Mouse (Mus musculus) heart, embryonic 10.5 days (tissue): Measurements from ENCODE around the gene Pear1. TPM values are rescaled to one million over a fixed set of nuclear protein-coding genes. Genes with fewer than 3 reads are reported as not detected.

Source experiments
- DNase-seq: peaks from one replicate; pipeline ENCODE4 v3.0.0-alpha.2; 2017; ENCODE audit warnings: low spot score
- H3K27ac ChIP-seq: fragments of 300-500 bp; sonication (generic); 2 replicates; pipeline ENCODE4 v1.5.1; 2016; ENCODE audit warnings: mild to moderate bottlenecking
- H3K27me3 ChIP-seq: fragments of 300-500 bp; sonication (generic); 2 replicates; pipeline ENCODE4 v1.6.1; 2016; ENCODE audit warnings: mild to moderate bottlenecking; ENCODE audit not compliant: poor library complexity, insufficient read depth, severe bottlenecking
- H3K36me3 ChIP-seq: fragments of 300-500 bp; sonication (generic); 2 replicates; pipeline ENCODE4 v1.6.1; 2016; ENCODE audit warnings: mild to moderate bottlenecking, moderate library complexity
- H3K4me1 ChIP-seq: fragments of 300-500 bp; sonication (generic); 2 replicates; pipeline ENCODE4 v1.6.1; 2016; ENCODE audit warnings: mild to moderate bottlenecking
- H3K4me3 ChIP-seq: fragments of 300-500 bp; sonication (generic); 2 replicates; pipeline ENCODE4 v1.5.1; 2016; ENCODE audit warnings: mild to moderate bottlenecking, moderate library complexity
- H3K9me3 ChIP-seq: fragments of 300-500 bp; sonication (generic); 2 replicates; pipeline ENCODE4 v1.6.1; 2016; ENCODE audit warnings: mild to moderate bottlenecking, moderate library complexity
- WGBS: fragments of 180-500 bp; shearing (Covaris S2); methylation state at CpG from one replicate; pipeline ENCODE4 v1.1.7; 2016; 5-methylcytosine and 5-hydroxymethylcytosine counted together
- polyA plus RNA-seq: library from polyadenylated mRNA; unstranded; fragments of >200 nt; fragmentation: Nextera tagmentation; extraction: Ambion mirVana; gene quantifications from 2 replicates; pipeline ENCODE4 v1.2.1, GENCODE M21; 2016

Pear1 gene
- polyA plus RNA-seq, 1 experiment from 2014 or later, result 14.3 TPM

- H3K9me3 ChIP-seq, result no peaks in the 10 kb centered on the region
- no peaks in the 10 kb centered on the region for H3K36me3 ChIP-seq
- no peak overlapping the region for H3K27ac ChIP-seq
- 77% methylated on average over 8 of the region's 8 CpGs for WGBS
- peaks cover 81% of the 10 kb centered on the region for H3K27me3 ChIP-seq
- DNase-seq, result no peak
- no peak overlapping the region for H3K4me3 ChIP-seq
- H3K4me1 ChIP-seq, result peaks cover 27% of the 10 kb centered on the region
These were observed 54.6 kb downstream of the Pear1 start for GRCm38 (mm10) chr3:87769506-87769905.

GRCm38 (mm10) chr3:87768844-87769243 lies 55.3 kb downstream of the Pear1 start:
- WGBS, result under 1% methylated on average over 37 of the region's 37 CpGs
- Histone ChIP-seq H3K27ac (peak overlapping the region; percentile 81), H3K9me3 (no peaks in the 10 kb centered on the region), H3K27me3 (peaks cover 75% of the 10 kb centered on the region), H3K4me3 (peak overlapping the region; percentile 64), H3K36me3 (no peaks in the 10 kb centered on the region), H3K4me1 (peaks cover 34% of the 10 kb centered on the region)
- peak; percentile 90 for DNase-seq

DNA sequence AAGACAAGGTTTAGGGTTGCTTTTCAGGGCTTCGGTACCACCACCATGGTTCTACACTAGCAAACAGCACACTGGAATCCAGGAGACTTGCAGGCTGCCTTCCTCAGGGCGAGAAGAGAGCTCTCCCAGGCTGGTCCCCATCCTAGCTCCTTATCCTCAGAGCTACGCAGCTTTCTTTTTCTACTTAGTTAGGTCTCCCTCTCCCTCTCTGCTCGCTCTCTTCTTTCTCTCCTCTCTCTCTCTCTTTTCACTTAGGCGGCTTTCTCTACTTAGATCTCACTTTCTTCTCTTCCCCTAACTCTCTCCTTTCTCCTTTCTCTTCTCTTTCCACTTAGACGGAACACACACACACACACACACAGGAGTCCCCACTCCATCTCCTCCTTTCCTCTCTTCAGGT lies 55.7 kb downstream of the Pear1 start:
- 38% methylated on average over 6 of the region's 6 CpGs for WGBS
- H3K9me3 ChIP-seq, result no peaks in the 10 kb centered on the region
- no peaks in the 10 kb centered on the region for H3K36me3 ChIP-seq
- H3K4me1 ChIP-seq, result peaks cover 38% of the 10 kb centered on the region
- H3K27ac ChIP-seq, result peak overlapping the region; percentile 81
- peaks cover 71% of the 10 kb centered on the region for H3K27me3 ChIP-seq
- H3K4me3 ChIP-seq, result peak overlapping the region; percentile 64
- no peak for DNase-seq

GRCm38 (mm10) chr3:87767764-87768163 lies 56.3 kb downstream of the Pear1 start:
- peaks cover 45% of the 10 kb centered on the region for H3K4me1 ChIP-seq
- H3K9me3 ChIP-seq, result no peaks in the 10 kb centered on the region
- 65% methylated on average over 8 of the region's 8 CpGs for WGBS
- no peak for DNase-seq
- H3K4me3 ChIP-seq, result peak overlapping the region; percentile 64
- H3K27me3 ChIP-seq, result peaks cover 64% of the 10 kb centered on the region
- peak overlapping the region; percentile 81 for H3K27ac ChIP-seq
- no peaks in the 10 kb centered on the region for H3K36me3 ChIP-seq

DNA sequence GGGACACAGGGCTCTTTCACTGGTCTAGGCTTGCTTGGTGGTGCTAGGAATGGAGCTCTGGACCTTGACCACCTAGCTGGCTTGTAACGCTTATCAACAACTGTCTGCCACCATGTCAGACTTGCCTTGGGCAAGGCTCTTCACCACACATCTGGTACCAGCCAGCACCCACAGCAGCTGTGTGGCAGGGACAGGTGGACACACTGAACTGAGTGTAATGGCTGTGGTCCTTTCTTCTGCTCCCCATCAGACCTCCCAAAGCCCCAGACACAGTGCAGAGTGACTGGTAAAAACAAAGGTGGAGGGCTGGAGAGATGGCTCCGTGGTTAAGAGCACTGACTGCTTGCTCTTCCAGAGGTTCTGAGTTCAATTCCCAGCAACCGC lies 57.8 kb downstream of the Pear1 start:
- H3K27ac ChIP-seq, result peak overlapping the region; percentile 84; the same call in 1 of the 2 replicates
- WGBS, result 74% methylated on average over 3 of the region's 3 CpGs
- H3K9me3 ChIP-seq, result no peaks in the 10 kb centered on the region
- peaks cover 59% of the 10 kb centered on the region for H3K4me1 ChIP-seq
- no peak overlapping the region for H3K4me3 ChIP-seq
- H3K27me3 ChIP-seq, result peaks cover 54% of the 10 kb centered on the region
- DNase-seq, result no peak
- no peaks in the 10 kb centered on the region for H3K36me3 ChIP-seq

DNA sequence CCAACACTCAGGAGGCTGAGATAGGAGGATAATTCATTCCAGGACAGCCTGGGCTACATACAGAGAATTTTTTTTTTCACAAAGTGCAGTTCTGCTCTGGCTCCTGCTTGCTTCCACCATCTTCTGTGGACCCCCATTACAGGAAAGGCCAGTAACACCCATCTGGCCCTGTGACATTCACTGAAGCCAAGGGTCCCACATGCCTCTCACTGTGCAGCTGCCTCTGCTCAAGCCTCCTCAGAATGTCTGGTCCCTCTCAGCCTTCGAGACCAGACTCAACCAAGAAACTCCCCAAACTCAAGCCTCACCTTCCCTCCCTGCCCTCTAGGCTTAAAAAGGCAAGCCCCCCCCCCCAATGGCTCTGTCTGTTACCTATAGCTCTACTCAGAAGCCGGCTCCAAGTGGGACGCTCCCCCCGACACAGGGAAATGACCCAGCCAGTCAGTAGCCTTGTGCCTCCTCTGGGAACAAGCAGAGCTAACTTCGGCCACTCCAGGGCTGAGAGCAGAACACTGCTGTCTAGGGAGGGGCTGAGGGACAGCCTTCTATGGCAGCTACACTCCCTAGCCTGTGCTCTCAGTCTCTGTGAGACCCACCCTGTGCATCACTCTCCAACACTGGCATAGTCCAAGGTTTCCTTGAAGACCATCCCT lies 58.3 kb downstream of the Pear1 start:
- H3K4me1 ChIP-seq, result peaks cover 58% of the 10 kb centered on the region
- peak overlapping the region; percentile 84; the same call in 1 of the 2 replicates for H3K27ac ChIP-seq
- no peak overlapping the region for H3K4me3 ChIP-seq
- H3K27me3 ChIP-seq, result peaks cover 53% of the 10 kb centered on the region
- no peak for DNase-seq
- no peaks in the 10 kb centered on the region for H3K36me3 ChIP-seq
- no peaks in the 10 kb centered on the region for H3K9me3 ChIP-seq
- 66% methylated on average over 5 of the region's 5 CpGs for WGBS

DNA sequence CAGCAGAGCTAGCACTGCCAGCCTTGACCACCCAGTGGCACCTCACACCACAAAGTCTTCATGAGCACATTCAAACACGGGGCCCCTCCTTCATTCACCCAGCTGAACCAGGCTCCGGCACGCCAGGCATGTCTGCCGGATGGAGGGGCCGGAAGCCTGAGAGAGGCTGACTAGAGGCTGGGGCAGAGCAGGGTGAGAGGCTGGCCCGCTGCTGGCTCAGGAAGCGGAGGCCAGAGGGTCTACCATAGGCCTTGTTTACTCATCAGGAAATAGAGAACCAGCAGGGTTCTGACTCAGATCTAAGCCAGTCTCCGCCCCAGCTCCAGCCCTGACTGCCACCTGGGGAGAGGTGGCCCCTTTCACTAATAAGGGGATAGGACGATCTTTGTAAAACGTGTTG lies 59.0 kb downstream of the Pear1 start:
- WGBS, result 14% methylated on average over 10 of the region's 10 CpGs
- no peak for DNase-seq
- Histone ChIP-seq H3K36me3 (no peaks in the 10 kb centered on the region), H3K4me3 (peak overlapping the region; percentile 39), H3K9me3 (no peaks in the 10 kb centered on the region), H3K27me3 (peaks cover 50% of the 10 kb centered on the region), H3K27ac (peak overlapping the region; percentile 84), H3K4me1 (peaks cover 61% of the 10 kb centered on the region)

GRCm38 (mm10) chr3:87764506-87764905 lies 59.6 kb downstream of the Pear1 start:
- Histone ChIP-seq H3K27me3 (peaks cover 48% of the 10 kb centered on the region), H3K4me1 (peaks cover 64% of the 10 kb centered on the region), H3K4me3 (peak overlapping the region; percentile 39), H3K27ac (peak overlapping the region; percentile 84), H3K36me3 (no peaks in the 10 kb centered on the region), H3K9me3 (no peaks in the 10 kb centered on the region)
- 17% methylated on average over 10 of the region's 10 CpGs for WGBS
- DNase-seq, result no peak

- Histone ChIP-seq H3K9me3 (no peaks in the 10 kb centered on the region), H3K27ac (peak overlapping the region; percentile 84), H3K36me3 (0 out of 2 replicates have a peak, but pooled peaks cover 5% of the 10 kb centered on the region), H3K4me3 (peak overlapping the region; percentile 39), H3K4me1 (peaks cover 68% of the 10 kb centered on the region), H3K27me3 (peaks cover 51% of the 10 kb centered on the region)
- WGBS, result 15% methylated on average over 15 of the region's 15 CpGs
- peak; percentile 90 for DNase-seq
These were observed 60.3 kb downstream of the Pear1 start for GRCm38 (mm10) chr3:87763683-87764289.

- no peak for DNase-seq
- H3K27ac ChIP-seq, result peak overlapping the region; percentile 84
- peaks cover 54% of the 10 kb centered on the region for H3K27me3 ChIP-seq
- no peak overlapping the region for H3K4me3 ChIP-seq
- no peaks in the 10 kb centered on the region for H3K9me3 ChIP-seq
- 0 out of 2 replicates have a peak, but pooled peaks cover 7% of the 10 kb centered on the region for H3K36me3 ChIP-seq
- peaks cover 70% of the 10 kb centered on the region for H3K4me1 ChIP-seq
- 54% methylated on average over 4 of the region's 4 CpGs for WGBS
These were observed 60.9 kb downstream of the Pear1 start for GRCm38 (mm10) chr3:87763202-87763601.

- Histone ChIP-seq H3K4me1 (peaks cover 66% of the 10 kb centered on the region), H3K36me3 (peaks cover 12% of the 10 kb centered on the region; the same call in 1 of the 2 replicates), H3K4me3 (no peak overlapping the region), H3K27ac (peak overlapping the region; percentile 84), H3K27me3 (peaks cover 54% of the 10 kb centered on the region), H3K9me3 (no peaks in the 10 kb centered on the region)
- WGBS, result 63% methylated on average over 20 of the region's 20 CpGs
- no peak for DNase-seq
These were observed 62.4 kb downstream of the Pear1 start for GRCm38 (mm10) chr3:87761408-87762375.

DNA sequence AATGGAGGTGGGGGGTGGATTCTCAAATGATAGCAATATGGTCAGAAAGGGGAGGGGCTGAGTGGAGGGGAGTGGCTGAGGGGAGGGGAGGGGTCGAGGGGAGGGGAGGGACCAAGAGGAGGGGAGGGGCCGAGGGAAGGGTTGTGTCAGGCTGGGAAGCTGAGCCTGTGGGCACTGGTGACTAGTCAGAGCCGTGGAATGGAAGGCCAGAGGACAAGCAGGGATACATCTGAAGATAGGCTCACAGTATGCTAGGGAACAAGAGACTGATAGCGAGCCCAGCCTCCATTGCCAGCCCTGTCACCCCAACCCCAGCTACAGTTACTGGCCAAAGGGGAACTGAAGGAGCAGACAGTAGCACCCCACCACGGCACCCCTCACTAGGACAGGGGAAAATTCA lies 65.5 kb downstream of the Pear1 start:
- no peak for DNase-seq
- no peaks in the 10 kb centered on the region for H3K9me3 ChIP-seq
- peaks cover 65% of the 10 kb centered on the region for H3K27me3 ChIP-seq
- no peak overlapping the region for H3K27ac ChIP-seq
- H3K4me3 ChIP-seq, result no peak overlapping the region
- peaks cover 21% of the 10 kb centered on the region for H3K36me3 ChIP-seq
- 27% methylated on average over 5 of the region's 5 CpGs for WGBS
- H3K4me1 ChIP-seq, result peaks cover 50% of the 10 kb centered on the region
